Mouse (Mus musculus) heart, adult 2 months (tissue): ENCODE measurements around the gene Sema3c.

Source experiments
- CTCF ChIP-seq: fragments of 200-600 bp; IDR thresholded peaks from 2 replicates; pipeline ENCODE4 v1.8.1; 2022; ENCODE audit warnings: antibody characterized with exemption, mild to moderate bottlenecking, moderate library complexity
- EP300 ChIP-seq: fragments of 200-500 bp; IDR thresholded peaks from 2 replicates; pipeline ENCODE4 v1.6.1; 2011; ENCODE audit warnings: low read depth, low read length, control low read depth; ENCODE audit not compliant: insufficient read depth
- POLR2A ChIP-seq: fragments of 200-500 bp; IDR thresholded peaks from 2 replicates; pipeline ENCODE4 v1.6.1; 2011; ENCODE audit warnings: mild to moderate bottlenecking, low read depth, low read length, control low read depth; ENCODE audit not compliant: insufficient read depth

- TF ChIP-seq EP300 = no peak
- no peak for TF ChIP-seq CTCF
- no peak for TF ChIP-seq POLR2A
Observed at GRCm38 (mm10) chr5:17704160-17704559, 130.1 kb downstream of the Sema3c start.
